Mouse (Mus musculus) cerebellum, postnatal 10 days (tissue): Measurements from ENCODE around the gene Aftph.

Source experiments
- DNase-seq, 2 experiments: peaks; one replicate each; pipeline ENCODE4 v3.0.0; 2021; ENCODE audit warnings: mixed read lengths in 2 of 2

The Aftph gene

GRCm38 (mm10) chr11:20723572-20723971 lies 17.8 kb downstream of the Aftph start:
- no peak for DNase-seq

DNA sequence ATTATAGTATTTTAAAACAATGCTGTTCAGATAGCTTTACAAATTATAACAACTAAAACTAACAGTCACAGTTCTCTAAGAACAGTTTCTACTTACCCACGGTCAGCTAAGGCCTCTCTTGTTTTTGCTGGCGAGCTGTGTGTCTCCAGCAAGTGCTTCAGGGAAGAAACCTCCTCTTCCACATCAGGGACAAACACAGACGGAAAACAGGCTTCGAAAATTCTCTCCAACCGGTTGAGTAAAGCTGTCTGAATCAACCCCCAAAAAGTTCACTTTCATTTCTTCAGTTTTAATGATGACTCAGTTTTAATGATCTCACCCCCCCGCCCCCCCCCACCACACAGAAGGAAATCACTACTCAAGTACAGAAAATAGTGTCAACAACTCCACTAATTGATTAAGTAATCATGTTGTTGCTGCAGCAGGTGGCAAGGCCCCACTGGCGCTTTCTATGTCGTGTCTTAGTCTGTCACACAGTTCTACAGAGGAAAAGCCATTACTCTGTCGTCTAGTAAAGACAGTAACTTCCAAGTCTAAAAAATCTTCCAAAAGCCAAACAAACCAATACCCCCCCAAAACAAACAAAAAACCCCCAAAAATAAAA lies 29.2 kb downstream of the Aftph start:
- DNase-seq: no peak

GRCm38 (mm10) chr11:20691000-20691399 lies 50.4 kb downstream of the Aftph start:
- DNase-seq: peak; percentile 77 to 85

- DNase-seq: no peak
Observed at GRCm38 (mm10) chr11:20681679-20682078, 59.7 kb downstream of the Aftph start.

DNA sequence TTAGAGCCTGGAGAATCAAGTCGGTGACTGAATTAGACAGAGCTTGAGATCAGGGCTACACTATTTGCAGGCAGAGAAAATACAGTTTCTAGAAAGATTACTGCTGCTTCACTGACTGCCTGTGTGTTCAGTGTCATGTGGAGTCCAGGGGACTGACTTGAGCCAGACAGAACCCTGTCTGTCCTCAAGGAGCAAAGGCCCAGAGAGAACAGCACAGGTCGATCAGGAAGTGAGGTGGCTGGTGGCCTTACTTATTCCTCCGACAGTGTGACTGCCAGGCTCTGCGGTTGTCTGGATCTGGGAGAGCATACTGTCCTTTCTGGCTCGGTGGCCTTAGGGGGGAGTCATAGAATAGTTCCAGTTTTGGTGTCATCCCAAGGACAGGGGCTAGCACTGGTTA lies 60.6 kb downstream of the Aftph start:
- no peak for DNase-seq

DNA sequence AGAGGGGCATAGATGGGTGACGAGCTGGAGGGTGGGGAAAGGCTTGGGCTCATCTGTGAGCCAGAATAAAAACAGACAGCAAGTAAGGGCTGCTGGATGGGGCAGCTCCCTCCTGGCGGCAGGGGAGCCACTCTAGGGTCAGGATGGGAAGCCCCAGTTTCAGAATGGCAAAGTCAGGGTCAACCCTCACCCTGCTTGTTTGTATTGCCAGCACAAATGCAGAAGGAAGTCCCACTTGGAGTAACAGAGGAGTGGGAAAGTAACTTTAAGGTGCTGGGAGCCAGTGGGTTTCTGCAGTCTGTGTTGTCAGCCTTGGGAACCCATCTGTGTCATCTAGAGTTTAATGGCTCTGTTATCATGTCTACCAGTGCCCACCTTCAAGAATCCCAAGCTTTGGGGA lies 62.0 kb downstream of the Aftph start:
- DNase-seq: no peak

GRCm38 (mm10) chr11:20672513-20672912 lies 68.9 kb downstream of the Aftph start:
- no peak for DNase-seq

GRCm38 (mm10) chr11:20671789-20672392 lies 69.5 kb downstream of the Aftph start:
- peak; percentile 43 to 56 for DNase-seq

GRCm38 (mm10) chr11:20664878-20665277 lies 76.5 kb downstream of the Aftph start:
- DNase-seq: no peak

GRCm38 (mm10) chr11:20663580-20664198 lies 77.7 kb downstream of the Aftph start:
- no peak for DNase-seq

- DNase-seq: no peak
Observed at GRCm38 (mm10) chr11:20662811-20663210, 78.6 kb downstream of the Aftph start.

GRCm38 (mm10) chr11:20661652-20662051 lies 79.7 kb downstream of the Aftph start:
- DNase-seq: peak; percentile 53 to 55

DNA sequence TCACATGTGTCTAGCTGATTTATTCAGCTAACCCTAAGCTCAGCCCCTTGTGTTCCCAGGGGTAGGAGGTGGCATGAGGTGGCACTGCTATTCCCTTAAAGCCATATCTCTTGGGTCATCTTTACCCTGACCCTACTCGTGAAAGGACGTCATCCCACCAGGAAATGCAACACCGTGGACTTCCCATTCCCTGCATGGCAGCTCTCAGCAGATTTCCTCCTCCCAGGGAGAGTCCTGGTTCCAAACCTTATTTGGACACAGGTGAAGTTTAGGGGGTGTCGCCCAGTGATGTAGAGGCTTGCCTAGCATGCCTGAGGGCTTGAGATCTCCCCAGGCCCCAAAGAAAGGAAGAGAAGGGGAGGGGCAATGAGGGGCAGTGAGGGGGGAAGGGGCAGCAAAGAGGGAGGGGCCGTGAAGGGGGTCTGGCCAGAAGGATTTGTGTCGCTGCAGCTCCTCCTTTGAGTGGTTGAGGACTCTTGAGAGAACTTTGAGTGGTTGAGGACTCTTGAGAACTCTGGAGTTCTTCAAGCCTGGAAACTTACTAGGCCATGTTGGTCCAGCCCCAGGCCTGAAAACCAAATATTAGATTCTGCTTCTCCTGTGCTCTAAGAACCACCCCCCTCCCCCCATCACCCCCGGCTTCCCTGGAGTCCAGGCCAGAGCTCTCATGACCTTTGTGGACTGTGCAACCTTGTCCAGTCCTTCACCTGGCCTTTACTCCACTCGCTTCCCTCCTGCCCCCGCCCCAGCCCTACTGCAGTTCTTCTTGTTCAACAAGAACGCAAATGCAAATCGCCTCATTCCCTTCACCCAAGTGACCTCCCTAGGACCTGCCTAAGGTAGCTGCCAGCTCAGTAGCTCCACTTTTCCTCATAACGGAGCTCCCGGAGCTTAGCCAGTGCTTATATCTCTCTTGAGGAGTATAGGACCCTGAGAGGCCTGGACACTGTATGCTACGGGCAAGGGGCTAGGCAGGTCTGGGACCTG lies 81.0 kb downstream of the Aftph start:
- no peak for DNase-seq

GRCm38 (mm10) chr11:20659094-20659493 lies 82.3 kb downstream of the Aftph start:
- DNase-seq: peak; percentile 77 to 79

- DNase-seq: peak; percentile 51 to 56
Observed at GRCm38 (mm10) chr11:20656711-20657057, 84.7 kb downstream of the Aftph start.

GRCm38 (mm10) chr11:20655795-20656710 lies 85.3 kb downstream of the Aftph start:
- DNase-seq: peak; percentile 83 to 85

DNA sequence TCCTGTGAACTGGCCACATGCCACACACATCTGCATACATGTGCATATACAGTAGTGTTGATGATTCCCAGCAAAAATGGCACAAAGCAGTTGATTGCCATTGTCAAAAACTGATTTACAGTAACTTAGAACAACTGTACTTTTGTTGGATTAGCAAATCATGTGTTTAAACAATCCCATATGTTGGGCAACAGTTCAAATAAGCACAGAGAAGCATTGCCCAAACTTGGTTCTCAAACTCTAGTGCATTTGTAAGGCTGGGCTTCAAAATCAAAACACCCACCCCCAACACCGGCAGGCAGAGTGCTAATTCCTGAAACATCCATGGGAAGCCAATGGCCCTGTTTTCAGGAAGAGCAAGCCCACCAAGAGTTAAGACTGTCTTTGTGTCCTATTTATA lies 90.2 kb downstream of the Aftph start:
- DNase-seq: no peak

DNA sequence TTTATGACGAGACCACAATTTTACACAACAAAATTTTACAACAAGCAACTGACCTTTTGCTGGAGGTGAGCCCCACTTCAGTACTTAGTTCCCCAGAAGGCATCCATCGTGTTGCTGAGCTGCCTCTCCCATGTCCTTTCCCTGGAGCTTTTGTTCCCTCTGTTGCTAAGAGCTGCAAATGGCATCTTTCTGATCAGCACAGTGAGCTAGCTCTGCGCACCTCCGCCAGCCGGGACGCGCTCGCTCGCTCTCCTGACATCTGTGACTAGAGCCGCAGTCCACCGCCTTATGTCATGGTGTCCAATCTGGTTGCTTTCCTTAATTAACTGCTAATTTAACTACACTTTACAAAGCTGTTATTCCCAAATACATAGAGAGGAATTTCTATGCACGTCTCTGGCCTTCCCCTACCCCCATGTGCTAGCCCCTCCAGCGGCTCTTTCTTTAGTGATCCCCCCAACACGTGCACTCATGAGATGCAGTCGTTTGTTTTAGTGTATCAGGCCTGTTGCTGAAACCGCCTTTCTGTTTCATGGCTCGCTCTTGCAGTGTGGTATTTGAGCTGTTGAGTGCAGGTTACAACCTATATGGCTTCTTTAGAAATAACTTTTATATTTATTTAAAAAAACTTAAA lies 91.3 kb downstream of the Aftph start:
- peak; percentile 47 to 54 for DNase-seq

- peak; percentile 53 to 64 for DNase-seq
Observed at GRCm38 (mm10) chr11:20649477-20649876, 91.9 kb downstream of the Aftph start.

DNA sequence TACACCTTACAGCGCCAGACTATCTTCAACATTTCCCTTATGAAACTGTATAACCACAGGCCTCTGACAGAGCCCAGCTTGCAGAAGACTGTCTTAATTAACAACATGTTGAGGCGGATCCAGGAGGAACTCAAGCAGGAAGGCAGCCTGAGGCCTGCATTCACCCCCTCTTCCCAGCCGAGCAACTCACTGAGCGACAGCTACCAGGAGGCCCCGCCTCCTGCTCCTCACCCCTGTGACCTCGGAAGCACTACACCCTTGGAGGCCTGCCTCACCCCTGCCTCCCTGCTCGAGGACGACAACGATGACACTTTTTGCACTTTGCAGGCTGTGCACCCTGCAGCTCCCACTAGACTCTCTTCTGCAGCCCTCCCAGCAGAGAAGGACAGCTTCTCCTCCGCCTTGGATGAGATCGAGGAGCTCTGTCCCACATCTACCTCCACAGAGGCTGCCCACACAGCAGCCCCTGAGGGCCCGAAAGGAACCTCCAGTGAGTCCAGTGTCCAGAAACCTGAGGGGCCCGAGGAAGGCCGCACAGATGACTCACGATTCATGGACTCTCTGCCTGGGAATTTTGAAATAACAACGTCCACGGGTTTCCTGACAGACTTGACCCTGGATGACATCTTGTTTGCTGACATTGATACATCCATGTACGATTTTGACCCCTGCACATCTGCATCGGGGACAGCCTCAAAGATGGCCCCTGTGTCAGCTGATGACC lies 93.3 kb downstream of the Aftph start:
- DNase-seq: no peak
